Mouse (Mus musculus): ENCODE measurements around the gene Slc25a38. TPM values are rescaled to one million over a fixed set of nuclear protein-coding genes. Genes with fewer than 3 reads are reported as not detected.

Gene Slc25a38
- polyA plus RNA-seq, 1 experiment from 2014 or later: 33.2 TPM

- Histone ChIP-seq H3K9me3 (replicated peaks; ENCODE audit: control insufficient read depth, low read length) (no peaks in the 10 kb centered on the region), H3K9ac (replicated peaks; ENCODE audit: low read length) (no peak overlapping the region), H3K4me1 (ENCODE audit: control insufficient read depth, insufficient read depth, low read length) (no peaks in the 10 kb centered on the region), H3K36me3 (replicated peaks; ENCODE audit: control insufficient read depth, insufficient read depth, low read depth, low read length) (peaks cover 10% of the 10 kb centered on the region), H3K4me2 (ENCODE audit: low read depth, low read length) (no peak overlapping the region), H3K27me3 (ENCODE audit: control insufficient read depth, insufficient read depth, low read length) (no peaks in the 10 kb centered on the region), H3K4me3 (ENCODE audit: low read depth, low read length) (no peak overlapping the region), H3K27ac (replicated peaks; ENCODE audit: low read depth, low read length) (no peak overlapping the region)
- 59% methylated on average over 6 of the region's 6 CpGs for WGBS
- DNase-seq (ENCODE audit: low spot score) (no peak), ATAC-seq (replicated peaks; ENCODE audit: insufficient number of reproducible peaks, low FRiP score, low TSS enrichment, low read depth) (no peak)
These were observed 23.7 kb downstream of the Slc25a38 start for GRCm38 (mm10) chr9:120133755-120134475.

GRCm38 (mm10) chr9:120134529-120135160 lies 24.5 kb downstream of the Slc25a38 start:
- Histone ChIP-seq H3K4me3 (ENCODE audit: low read depth, low read length) (no peak overlapping the region), H3K9ac (replicated peaks; ENCODE audit: low read length) (no peak overlapping the region), H3K9me3 (replicated peaks; ENCODE audit: control insufficient read depth, low read length) (no peaks in the 10 kb centered on the region), H3K4me2 (ENCODE audit: low read depth, low read length) (no peak overlapping the region), H3K27me3 (ENCODE audit: control insufficient read depth, insufficient read depth, low read length) (no peaks in the 10 kb centered on the region), H3K4me1 (ENCODE audit: control insufficient read depth, insufficient read depth, low read length) (no peaks in the 10 kb centered on the region), H3K27ac (replicated peaks; ENCODE audit: low read depth, low read length) (no peak overlapping the region), H3K36me3 (replicated peaks; ENCODE audit: control insufficient read depth, insufficient read depth, low read depth, low read length) (peaks cover 9% of the 10 kb centered on the region)
- no peak for DNase-seq (ENCODE audit: low spot score)
- WGBS: 80% methylated on average over 13 of the region's 13 CpGs
- no peak for ATAC-seq (replicated peaks; ENCODE audit: insufficient number of reproducible peaks, low FRiP score, low TSS enrichment, low read depth)

- Histone ChIP-seq H3K9me3 (replicated peaks; ENCODE audit: control insufficient read depth, low read length) (no peaks in the 10 kb centered on the region), H3K9ac (replicated peaks; ENCODE audit: low read length) (no peak overlapping the region), H3K27ac (replicated peaks; ENCODE audit: low read depth, low read length) (no peak overlapping the region), H3K27me3 (ENCODE audit: control insufficient read depth, insufficient read depth, low read length) (no peaks in the 10 kb centered on the region), H3K4me3 (ENCODE audit: low read depth, low read length) (no peak overlapping the region), H3K4me1 (ENCODE audit: control insufficient read depth, insufficient read depth, low read length) (no peaks in the 10 kb centered on the region), H3K4me2 (ENCODE audit: low read depth, low read length) (no peak overlapping the region), H3K36me3 (replicated peaks; ENCODE audit: control insufficient read depth, insufficient read depth, low read depth, low read length) (peaks cover 4% of the 10 kb centered on the region)
- WGBS: 81% methylated on average over 11 of the region's 11 CpGs
- no peak for ATAC-seq (replicated peaks; ENCODE audit: insufficient number of reproducible peaks, low FRiP score, low TSS enrichment, low read depth)
- no peak for DNase-seq (ENCODE audit: low spot score)
These were observed 25.3 kb downstream of the Slc25a38 start for GRCm38 (mm10) chr9:120135454-120135853.

GRCm38 (mm10) chr9:120140652-120141051 lies 30.5 kb downstream of the Slc25a38 start:
- DNase-seq (ENCODE audit: low spot score) (peak; percentile 88), ATAC-seq (replicated peaks; ENCODE audit: insufficient number of reproducible peaks, low FRiP score, low TSS enrichment, low read depth) (no peak; the same call in 1 of the 2 replicates)
- Histone ChIP-seq H3K9me3 (replicated peaks; ENCODE audit: control insufficient read depth, low read length) (no peaks in the 10 kb centered on the region), H3K4me1 (ENCODE audit: control insufficient read depth, insufficient read depth, low read length) (no peaks in the 10 kb centered on the region), H3K27me3 (ENCODE audit: control insufficient read depth, insufficient read depth, low read length) (no peaks in the 10 kb centered on the region), H3K4me2 (ENCODE audit: low read depth, low read length) (no peak overlapping the region), H3K36me3 (replicated peaks; ENCODE audit: control insufficient read depth, insufficient read depth, low read depth, low read length) (no peaks in the 10 kb centered on the region), H3K4me3 (ENCODE audit: low read depth, low read length) (no peak overlapping the region), H3K27ac (replicated peaks; ENCODE audit: low read depth, low read length) (no peak overlapping the region), H3K9ac (replicated peaks; ENCODE audit: low read length) (no peak overlapping the region)
- WGBS: 12% methylated on average over 4 of the region's 4 CpGs

- Histone ChIP-seq H3K4me2 (ENCODE audit: low read depth, low read length) (no peak overlapping the region), H3K4me3 (ENCODE audit: low read depth, low read length) (no peak overlapping the region), H3K9ac (replicated peaks; ENCODE audit: low read length) (no peak overlapping the region), H3K27me3 (ENCODE audit: control insufficient read depth, insufficient read depth, low read length) (no peaks in the 10 kb centered on the region), H3K9me3 (replicated peaks; ENCODE audit: control insufficient read depth, low read length) (no peaks in the 10 kb centered on the region), H3K36me3 (replicated peaks; ENCODE audit: control insufficient read depth, insufficient read depth, low read depth, low read length) (no peaks in the 10 kb centered on the region), H3K27ac (replicated peaks; ENCODE audit: low read depth, low read length) (no peak overlapping the region), H3K4me1 (ENCODE audit: control insufficient read depth, insufficient read depth, low read length) (no peaks in the 10 kb centered on the region)
- DNase-seq (ENCODE audit: low spot score) (no peak), ATAC-seq (replicated peaks; ENCODE audit: insufficient number of reproducible peaks, low FRiP score, low TSS enrichment, low read depth) (no peak)
- WGBS: 87% methylated on average over 13 of the region's 13 CpGs
These were observed 34.3 kb downstream of the Slc25a38 start for GRCm38 (mm10) chr9:120144474-120144873.

- Histone ChIP-seq H3K4me1 (ENCODE audit: control insufficient read depth, insufficient read depth, low read length) (no peaks in the 10 kb centered on the region), H3K27me3 (ENCODE audit: control insufficient read depth, insufficient read depth, low read length) (no peaks in the 10 kb centered on the region), H3K9ac (replicated peaks; ENCODE audit: low read length) (no peak within 1 kb of the TSS), H3K9me3 (replicated peaks; ENCODE audit: control insufficient read depth, low read length) (no peaks in the 10 kb centered on the region), H3K36me3 (replicated peaks; ENCODE audit: control insufficient read depth, insufficient read depth, low read depth, low read length) (no peaks in the 10 kb centered on the region), H3K4me2 (ENCODE audit: low read depth, low read length) (no peak within 1 kb of the TSS), H3K4me3 (ENCODE audit: low read depth, low read length) (no peak within 1 kb of the TSS), H3K27ac (replicated peaks; ENCODE audit: low read depth, low read length) (no peak within 1 kb of the TSS)
- no peak for DNase-seq (ENCODE audit: low spot score)
- 65% methylated on average over 11 of the region's 11 CpGs for WGBS
- no peak; the same call in 1 of the 2 replicates for ATAC-seq (replicated peaks; ENCODE audit: insufficient number of reproducible peaks, low FRiP score, low TSS enrichment, low read depth)
These were observed 39.2 kb downstream of the Slc25a38 start, which contains the start of gene Mobp for GRCm38 (mm10) chr9:120149222-120149828. TSS of gene Mobp (plus strand) at chr9:120149707.

GRCm38 (mm10) chr9:120151152-120151551 lies 41.0 kb downstream of the Slc25a38 start:
- DNase-seq (ENCODE audit: low spot score) (no peak), ATAC-seq (replicated peaks; ENCODE audit: insufficient number of reproducible peaks, low FRiP score, low TSS enrichment, low read depth) (no peak)
- 86% methylated on average over 5 of the region's 5 CpGs for WGBS

GRCm38 (mm10) chr9:120151906-120152399 lies 41.8 kb downstream of the Slc25a38 start:
- H3K27me3 ChIP-seq (ENCODE audit: control insufficient read depth, insufficient read depth, low read length): no peaks in the 10 kb centered on the region
- no peak for ATAC-seq (replicated peaks; ENCODE audit: insufficient number of reproducible peaks, low FRiP score, low TSS enrichment, low read depth)
- WGBS: 69% methylated on average over 12 of the region's 12 CpGs
- no peaks in the 10 kb centered on the region for H3K36me3 ChIP-seq (replicated peaks; ENCODE audit: control insufficient read depth, insufficient read depth, low read depth, low read length)
- DNase-seq (ENCODE audit: low spot score): no peak
- no peaks in the 10 kb centered on the region for H3K4me1 ChIP-seq (ENCODE audit: control insufficient read depth, insufficient read depth, low read length)
- no peak overlapping the region for H3K9ac ChIP-seq (replicated peaks; ENCODE audit: low read length)
- no peak overlapping the region for H3K27ac ChIP-seq (replicated peaks; ENCODE audit: low read depth, low read length)
- no peak overlapping the region for H3K4me2 ChIP-seq (ENCODE audit: low read depth, low read length)
- no peaks in the 10 kb centered on the region for H3K9me3 ChIP-seq (replicated peaks; ENCODE audit: control insufficient read depth, low read length)
- H3K4me3 ChIP-seq (ENCODE audit: low read depth, low read length): no peak overlapping the region

More at GRCm38 (mm10) chr9:120151152-120151551, 41.0 kb downstream of the Slc25a38 start:
- Histone ChIP-seq H3K27me3 (ENCODE audit: control insufficient read depth, insufficient read depth, low read length) (no peaks in the 10 kb centered on the region), H3K4me3 (ENCODE audit: low read depth, low read length) (no peak overlapping the region), H3K9me3 (replicated peaks; ENCODE audit: control insufficient read depth, low read length) (no peaks in the 10 kb centered on the region), H3K27ac (replicated peaks; ENCODE audit: low read depth, low read length) (no peak overlapping the region), H3K4me2 (ENCODE audit: low read depth, low read length) (no peak overlapping the region), H3K4me1 (ENCODE audit: control insufficient read depth, insufficient read depth, low read length) (no peaks in the 10 kb centered on the region), H3K9ac (replicated peaks; ENCODE audit: low read length) (no peak overlapping the region), H3K36me3 (replicated peaks; ENCODE audit: control insufficient read depth, insufficient read depth, low read depth, low read length) (no peaks in the 10 kb centered on the region)
